Mouse (Mus musculus) A20 (cell line): Measurements from ENCODE around the gene Gm20388.
A peak's percentile ranks its signal among the peaks of the same experiment; 100 is the strongest.

Experiments
- DNase-seq: peaks from one replicate; pipeline ENCODE4 v3.0.0-alpha.2; 2011; ENCODE audit warnings: low read depth, low spot score

Gm20388 gene

DNA sequence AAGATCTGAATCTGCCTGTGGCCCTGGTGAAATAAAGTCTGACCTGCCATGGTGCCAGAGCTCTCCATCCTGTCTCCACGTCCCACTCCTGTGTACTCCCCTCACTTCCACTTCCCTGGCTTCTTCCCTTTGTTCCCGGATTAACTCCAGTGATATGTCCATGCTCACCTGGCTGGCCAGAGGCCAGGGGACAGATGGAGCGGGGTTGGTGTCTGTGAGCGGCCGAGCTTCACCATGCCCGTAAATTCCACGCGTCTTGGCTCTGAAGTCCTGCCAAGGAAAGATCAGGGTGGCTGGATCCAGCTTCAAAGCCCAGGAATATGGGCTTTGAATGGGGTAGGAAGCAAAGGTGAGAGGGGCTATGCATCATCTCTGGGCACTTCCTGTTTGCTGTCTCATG lies 256.5 kb downstream of the Gm20388 start:
- no peak for DNase-seq

DNA sequence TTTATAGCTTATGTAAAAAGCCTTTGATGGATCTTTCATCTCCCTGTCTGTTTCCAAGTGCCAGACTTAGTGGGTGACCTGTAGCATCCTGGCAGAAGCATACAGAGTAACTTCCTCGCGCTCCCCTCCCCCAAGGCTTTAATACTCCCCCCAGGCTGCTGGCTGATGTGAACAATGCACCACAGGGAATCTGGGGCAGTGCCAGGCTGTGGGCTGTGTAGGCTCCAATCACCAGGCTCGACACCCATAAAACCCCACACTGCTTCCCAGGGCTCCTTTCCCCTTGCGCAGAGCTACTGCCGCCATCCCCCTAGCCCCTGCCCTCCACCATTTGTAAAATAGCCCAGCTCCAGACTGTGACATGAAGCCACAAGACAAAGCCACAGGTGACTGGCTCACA lies 257.2 kb downstream of the Gm20388 start:
- no peak for DNase-seq

DNA sequence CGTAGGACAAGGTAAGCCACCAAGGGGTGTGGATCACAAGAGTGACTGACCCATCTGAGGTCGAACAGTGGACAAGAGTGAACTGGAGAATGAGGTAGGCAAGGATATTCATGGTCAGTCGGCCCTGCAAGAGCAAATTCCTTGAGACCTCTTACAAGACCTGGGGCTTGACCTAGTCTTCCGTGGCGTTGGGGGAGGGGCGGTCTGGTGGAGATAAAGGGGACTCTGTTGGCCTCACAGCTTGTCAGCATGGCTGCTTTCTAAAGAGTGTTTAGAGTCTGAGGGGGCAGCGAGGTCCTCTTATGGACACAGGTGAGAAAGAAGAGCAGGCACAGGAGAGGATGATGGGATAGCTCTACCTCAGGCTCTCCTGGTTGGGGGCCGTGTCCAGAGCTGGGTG lies 258.5 kb downstream of the Gm20388 start:
- no peak for DNase-seq

DNA sequence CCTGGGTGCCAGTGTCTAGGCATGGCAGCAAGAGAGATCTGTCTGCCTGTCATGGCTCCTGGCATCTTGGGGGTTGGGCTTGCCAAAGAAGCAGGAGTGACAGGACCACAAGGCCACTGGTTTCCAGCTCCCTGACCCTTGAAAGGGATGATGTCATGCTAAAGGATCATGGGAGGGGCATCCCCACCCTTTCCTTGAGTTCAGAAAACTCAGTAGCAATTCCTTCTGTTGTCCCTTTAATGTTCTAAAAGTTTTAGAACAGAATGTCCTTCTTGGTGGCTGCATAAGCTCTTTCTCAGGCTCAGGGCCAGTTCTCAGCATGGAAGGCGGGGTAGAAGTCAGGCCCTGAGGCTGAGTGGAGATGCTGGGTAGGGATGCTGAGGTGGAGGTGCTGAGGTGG lies 262.6 kb downstream of the Gm20388 start:
- no peak for DNase-seq

DNA sequence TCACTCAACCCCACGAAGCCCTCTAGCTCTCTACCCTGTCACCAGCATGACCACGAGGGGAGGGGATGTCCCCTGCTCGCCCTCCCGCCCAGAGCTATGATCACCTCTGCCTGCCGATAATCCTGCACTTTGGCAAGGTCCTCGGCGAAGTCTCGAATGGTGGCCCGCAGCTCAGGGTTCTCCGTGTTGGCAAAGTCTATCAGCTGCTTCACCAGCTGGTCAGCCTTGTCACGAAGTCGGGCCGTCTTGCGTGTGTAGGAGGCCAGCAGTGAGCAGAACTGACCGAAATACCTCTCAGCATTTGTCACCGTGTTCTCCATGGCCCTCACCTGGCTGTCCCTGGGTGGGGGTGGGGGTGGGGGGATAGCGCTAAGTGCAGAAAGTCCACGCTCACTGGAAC lies 264.0 kb downstream of the Gm20388 start:
- DNase-seq = no peak

DNA sequence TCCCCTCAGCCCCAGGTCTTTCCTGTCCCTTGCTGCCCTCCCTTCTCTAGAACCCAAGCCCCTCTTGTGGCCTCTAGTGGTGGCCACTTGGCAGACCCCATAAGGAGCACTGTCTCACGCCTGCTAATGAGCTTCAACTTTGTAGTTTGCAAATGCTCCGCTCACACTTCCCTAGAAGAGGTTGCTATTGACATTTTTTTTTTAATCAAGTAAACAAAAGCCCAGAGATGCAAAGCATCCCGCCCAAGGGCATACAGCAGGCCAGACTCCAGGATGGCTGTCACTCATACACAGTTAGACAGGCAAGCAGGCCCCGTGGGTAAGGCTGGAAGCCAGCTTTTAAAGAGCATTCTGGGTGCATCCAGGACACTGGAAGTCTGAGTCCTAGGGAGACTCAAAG lies 266.0 kb downstream of the Gm20388 start:
- no peak for DNase-seq

DNA sequence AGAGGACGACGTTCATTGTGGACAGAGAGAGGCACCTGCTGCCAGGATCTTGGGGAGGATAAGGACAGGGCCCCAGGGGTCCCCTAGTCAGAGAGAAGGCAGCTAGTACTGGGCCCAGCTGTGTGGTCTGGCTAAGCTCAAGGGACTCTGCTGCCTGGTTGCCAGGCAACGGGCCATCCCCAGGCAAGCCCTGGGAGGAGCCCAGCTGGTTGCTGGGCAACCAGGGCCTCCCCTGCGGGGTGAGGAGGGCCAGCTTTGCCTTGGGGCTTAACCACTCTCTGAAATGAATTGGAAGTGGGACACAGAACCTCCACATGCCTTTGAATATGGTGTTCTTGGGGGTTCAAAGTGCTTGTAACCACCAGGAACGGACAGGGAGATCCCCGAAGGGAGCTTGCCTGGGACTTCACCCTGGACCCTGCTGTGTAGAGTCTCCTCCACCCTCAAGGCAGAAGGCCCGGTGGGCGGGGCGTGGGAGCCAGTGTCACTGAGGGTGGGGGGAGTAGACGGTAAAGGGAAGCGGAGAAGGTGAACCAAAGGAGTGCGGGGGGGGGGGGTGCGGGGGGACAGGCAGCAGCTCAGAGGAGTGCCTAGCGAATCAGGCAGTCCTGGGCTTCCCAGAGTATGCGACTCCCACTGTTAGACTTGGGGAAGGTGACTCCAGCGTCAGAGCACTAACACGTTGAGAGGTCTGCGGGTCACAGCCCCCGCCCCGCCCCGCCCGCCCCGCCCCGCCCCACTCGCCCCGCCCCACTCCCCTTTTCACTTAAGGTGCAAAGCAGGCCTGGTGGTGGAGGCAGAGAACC lies 266.9 kb downstream of the Gm20388 start, which contains the start of gene Fam92b:
TSS of gene Fam92b (minus strand) at position 149 of the 806 bp plus-strand sequence.
- DNase-seq = peak; percentile 92

DNA sequence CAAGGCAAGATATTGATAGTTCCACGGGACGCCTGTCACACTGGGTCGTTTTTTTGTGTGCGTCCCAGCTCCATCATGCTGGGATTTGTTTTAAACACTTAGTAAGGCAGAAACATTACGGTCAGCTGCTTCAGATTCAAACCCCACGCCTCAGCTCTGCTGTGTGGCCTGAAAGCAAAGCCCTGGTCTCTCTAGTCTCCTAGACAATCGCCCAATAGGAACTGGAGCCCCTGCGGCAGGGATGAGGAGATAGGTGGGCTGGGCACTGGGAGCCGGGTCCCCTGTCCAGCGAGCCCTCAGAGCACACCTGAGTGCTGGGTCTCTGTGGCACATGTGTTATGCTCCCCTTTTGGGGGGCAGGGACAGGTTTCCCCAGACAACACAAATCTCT lies 267.5 kb downstream of the Gm20388 start:
- no peak for DNase-seq

DNA sequence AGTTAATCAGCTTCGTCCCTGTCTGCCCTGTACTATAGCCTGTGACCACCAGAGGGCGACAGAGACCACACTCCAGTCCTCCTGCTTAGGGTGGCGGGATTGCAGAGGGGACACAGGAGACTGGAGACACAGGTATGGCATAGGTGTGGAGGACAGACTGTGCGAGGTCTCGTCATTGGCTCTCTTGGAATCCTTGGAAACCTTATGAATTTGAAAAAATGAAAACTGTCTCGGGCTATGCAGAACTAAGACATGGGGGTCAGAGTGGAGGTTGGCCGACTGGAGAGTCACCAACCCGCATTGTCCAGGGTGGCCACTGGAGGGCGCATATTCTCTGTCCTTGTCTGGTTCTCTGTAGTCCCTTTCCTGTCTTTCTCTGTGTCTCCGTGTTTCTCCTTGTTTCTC lies 268.4 kb downstream of the Gm20388 start:
- peak; percentile 88 for DNase-seq

DNA sequence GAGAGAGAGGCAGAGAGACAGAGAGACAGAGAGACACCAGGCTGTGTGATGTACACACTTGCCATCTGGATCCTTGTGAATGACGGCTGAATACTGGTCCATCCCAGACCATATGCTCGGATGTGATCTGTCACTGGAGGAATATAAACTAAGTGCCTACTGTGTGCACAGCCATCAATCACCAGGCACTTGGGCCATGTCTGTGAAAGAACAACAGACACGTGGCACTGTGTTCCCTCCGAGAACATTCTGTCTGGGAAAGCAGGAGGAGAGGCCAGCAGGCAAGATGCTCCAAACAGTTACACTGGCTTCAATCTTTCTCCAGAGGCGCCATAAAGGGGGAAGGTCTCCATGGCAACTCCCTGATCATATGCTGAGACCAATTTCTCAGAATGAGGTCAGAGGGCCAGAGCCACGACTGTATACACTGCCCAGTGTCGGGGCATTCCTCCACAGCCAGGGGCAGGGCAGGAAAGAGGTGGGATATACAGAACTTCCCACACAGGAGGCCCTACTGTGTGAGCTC lies 269.9 kb downstream of the Gm20388 start:
- no peak for DNase-seq

DNA sequence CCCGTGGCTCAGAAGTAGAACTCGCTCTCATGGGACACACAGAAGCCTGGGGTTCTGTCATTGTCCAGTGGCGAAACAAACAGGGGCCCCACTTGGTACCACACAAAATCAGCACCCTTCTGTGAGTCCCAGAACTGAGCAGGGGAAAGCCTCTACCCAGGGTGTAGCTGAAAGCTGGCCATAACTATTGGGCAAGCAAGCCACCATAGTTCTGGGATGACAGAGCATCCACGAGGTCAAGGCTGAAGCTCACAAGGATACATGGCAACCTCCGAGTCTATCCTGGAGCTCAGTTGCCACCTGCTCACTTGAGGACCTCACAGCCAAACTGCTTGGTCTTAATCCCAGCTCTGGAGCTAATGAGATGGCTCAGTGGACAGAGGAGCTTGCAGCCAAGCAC lies 270.6 kb downstream of the Gm20388 start:
- DNase-seq = no peak

DNA sequence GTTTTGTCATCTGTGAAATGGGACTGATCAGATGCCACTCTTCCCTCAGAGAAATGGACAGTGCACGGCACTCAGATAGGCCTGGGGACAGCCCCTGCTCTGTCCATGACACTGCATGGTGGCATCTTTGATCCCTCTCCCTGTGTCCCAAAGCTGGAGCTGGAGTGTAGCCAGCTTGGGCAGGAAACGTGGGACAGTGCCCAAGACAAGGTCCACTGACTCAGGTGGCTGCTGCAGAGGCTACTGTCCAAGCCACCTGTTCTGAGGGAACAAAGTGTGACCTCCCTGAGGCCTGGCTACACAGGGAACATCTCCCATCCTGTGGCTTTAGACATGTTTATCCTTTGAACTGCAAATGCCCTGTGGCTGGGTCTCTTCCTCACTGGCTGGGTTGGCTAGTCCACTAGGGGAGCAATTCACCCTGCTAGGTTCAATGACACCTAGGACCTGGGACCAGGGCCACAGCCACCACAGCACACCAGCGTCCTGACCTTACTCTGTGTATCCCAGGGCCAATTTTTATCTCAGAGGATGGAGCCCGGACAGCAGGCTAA lies 271.3 kb downstream of the Gm20388 start:
- no peak for DNase-seq

DNA sequence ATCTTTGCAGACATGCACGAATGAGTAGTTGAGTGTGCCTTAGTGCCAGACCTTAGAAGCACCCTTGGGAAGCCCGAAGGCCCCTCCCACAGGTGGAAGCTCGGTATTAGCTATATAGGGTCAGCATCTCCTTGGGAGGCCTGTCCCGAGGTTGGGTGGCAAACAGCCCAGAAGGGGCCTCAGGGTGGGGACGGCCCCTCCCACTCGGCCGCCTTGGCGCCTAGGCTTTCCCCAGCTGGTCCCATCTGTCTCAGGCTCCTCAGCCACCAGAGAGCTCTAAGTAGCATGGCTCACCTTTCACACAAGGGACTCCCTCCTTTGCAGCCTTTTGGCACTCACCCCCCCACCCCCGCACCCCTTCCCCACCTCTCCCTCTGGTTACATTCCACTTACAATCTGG lies 273.7 kb downstream of the Gm20388 start:
- no peak for DNase-seq

DNA sequence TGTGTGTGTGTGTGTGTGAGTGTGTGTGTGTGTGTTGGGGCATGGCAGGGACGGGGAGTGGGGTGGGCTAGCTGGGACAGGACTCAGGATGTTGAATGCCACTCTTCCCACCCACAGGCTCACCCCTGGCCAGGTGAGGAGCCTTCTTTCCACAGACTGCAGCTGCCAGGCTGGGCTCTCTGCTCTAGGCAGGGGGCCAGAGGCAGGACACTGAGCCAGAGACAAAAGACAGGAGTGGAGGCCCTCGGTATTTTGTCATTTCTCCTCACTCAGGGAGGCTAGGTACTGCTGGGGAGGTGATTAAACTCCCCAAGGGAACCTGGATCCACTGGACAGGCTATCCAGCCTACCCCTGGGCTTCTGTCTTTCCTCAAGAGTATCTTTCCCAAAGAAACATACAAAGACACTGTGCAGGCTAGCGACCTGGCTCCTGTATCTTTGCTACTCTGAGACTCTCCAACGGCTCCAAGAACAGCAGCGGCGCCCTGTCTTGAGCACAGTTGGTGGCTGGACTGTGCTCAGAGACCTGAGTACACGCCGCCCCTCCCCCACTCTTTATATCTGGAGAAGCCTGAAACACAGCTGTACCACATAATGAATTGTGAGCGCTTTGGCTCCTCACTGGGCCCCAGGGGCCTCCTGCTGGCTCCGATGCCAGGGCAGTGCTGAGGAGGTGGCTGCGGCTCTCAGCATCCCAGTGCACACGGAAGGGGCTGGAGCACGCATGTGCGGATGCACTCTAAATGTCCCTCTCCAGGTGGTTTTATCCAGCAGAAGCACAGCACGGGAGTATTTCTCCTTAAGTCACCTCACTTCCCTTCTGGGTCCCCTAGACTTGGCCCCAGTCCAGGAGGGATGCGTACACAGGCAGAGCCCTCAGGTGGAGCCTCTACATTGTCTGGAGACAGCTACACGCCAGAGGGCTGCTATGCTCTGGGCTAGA lies 274.5 kb downstream of the Gm20388 start:
- DNase-seq = no peak

DNA sequence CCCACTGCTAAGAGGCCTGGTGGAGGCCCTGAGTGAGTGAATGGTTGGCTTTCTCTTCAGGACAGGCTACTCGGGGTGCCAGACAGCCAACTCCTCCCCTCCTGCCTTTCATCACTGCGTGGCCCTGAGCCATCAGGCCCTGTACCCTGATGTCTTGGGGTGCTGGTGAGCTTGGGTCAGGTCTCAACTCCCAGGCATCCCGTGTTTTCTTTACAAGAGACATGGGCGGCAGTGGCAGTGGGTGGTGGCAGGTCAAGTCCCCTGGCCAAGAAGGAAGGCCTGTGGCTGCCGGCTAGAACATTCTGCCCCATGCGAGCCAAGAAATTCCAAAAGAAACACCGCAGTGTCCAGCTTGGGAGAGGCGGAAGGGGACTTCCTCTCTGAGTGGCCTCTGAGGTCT lies 275.8 kb downstream of the Gm20388 start:
- DNase-seq = no peak

DNA sequence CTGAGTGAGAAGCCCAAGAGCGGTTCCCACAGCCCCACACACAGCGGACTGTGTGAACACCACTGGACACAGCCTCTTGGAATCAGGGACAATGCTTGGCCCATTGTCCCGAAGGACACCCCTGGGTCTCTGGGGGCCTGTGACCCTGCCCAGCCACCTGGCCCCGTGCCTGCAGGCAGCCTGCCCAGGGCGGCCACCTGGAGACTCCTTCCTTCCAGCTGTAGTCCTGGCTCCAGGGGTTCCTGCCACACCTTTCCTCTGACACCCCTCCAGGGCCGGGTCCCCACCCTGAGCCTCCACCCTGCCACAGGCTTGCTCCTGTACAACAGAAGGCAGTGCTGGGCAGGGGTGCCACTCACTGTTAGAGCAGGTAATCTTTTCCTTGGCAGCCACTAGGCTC lies 277.9 kb downstream of the Gm20388 start:
- DNase-seq = no peak

DNA sequence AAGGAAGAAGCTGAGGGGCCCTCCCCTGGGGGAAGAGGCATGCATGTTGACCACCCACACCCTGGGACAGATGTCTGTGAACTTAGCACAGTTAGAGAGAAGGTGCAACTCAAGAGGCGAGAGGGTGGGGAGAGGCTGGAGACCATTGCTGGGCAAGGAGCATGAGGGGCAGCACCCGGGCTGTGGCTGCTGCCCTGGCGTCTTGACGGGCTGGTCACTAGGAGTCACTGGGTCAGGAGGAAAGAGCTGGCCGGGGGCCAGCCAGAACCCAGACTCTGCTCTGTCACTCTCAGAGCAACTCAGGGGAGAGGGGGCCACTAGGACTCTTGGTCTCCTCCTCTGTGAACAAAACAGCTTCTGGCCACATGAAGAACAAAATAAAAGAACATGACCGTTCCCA lies 278.8 kb downstream of the Gm20388 start:
- DNase-seq = no peak

DNA sequence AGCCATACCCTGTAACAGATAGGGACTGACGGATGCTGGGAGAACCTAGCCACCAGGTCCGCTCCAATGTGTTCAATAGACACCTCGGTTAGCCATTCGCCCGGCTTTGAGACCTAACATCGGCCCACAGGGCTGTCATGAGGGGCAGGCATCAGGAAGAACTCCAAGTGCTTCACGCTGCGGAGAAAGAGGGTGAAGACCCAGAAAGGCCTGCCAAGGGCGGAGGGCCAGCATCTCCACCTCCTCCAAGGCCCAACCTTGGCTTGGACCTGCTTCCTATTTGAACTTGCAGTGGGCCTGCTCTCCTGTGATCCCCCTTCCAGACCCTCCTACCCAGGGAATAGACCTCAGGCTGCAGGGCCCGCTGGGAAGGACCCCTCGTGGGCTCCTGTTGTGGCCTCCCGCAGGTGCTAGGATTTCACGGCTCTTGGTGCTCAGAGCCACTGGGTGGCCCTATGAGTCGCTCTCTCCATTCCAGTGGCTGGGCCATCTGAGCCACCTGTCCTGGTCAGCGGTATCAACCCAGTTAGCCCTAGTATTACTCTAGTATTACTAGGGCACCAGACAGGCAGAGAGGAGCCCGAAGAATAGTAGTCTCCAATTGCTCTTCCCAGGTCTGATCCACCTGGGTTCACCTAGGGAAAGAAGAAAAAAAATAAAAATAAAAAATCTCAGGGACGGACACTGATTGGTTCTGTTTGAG lies 279.6 kb downstream of the Gm20388 start:
- no peak for DNase-seq

DNA sequence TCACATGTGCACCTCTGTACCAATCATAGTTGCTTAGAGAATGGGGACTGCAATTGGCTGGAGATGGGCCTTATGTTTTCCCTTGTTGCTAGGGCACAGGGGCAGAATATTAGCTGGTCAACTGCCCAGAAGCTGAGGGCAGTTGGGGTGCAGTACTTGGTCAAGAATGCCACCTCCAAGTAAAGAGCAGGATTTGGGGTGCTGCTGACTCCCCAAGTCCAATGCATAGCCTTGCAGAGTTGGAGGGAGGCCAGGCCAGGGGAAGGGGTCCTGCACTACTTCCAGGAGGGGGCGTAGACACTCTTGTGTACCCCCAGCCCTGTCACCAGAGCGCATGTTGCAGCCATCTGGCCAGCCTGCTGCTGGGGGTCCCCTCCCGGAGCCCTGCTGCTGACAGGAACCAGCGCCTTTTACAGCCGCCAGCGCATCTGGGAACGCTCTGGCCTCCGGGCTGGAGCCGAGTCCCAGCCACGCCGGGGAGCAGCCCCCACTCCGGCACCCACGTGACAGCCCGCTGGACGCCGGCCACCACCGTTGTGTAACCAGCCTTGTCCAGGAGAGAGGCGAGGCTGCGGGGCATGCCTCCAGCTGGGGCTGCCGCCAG lies 280.3 kb downstream of the Gm20388 start:
- DNase-seq = no peak

DNA sequence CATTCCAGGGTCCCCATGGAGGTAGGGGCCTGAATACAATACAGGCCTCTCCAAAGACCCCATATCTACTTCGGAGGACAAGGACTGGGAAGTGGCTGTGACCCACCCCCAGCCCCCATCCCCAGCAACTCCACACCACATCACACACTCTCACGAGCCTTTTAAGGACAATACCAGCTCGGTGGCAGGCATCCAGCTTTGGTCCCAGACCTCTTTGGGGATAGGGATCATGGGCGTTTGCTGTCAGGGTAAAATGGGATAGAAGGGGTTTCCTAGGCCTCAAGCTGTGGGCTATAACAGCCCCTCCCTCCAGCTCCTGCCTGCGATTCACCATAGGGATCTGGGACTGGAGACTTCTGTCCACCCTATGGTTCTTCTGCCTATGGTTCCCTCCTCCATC lies 281.0 kb downstream of the Gm20388 start:
- no peak for DNase-seq

DNA sequence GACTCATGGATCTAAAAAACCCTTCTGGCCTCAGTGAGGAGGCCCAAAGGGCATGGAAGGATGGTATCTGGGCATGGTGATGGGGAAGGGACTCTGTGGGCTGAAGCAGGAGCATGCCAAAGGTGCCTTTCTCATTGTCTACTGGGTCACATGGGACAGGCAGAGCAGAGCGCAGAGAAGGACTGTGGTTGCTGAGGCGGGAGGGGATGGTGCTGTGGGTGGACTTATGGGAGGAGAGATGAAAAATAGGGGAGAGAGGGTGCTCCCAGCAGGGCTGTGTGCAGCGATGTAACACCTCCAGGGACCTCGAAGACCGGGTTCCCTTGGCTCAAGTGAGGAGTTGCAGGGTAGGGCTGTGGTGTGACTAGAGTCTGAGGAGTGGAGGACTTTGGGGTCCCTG lies 281.5 kb downstream of the Gm20388 start:
- no peak for DNase-seq
